Mouse (Mus musculus): Measurements from ENCODE around the gene Gm43951. TPM values are rescaled to one million over a fixed set of nuclear protein-coding genes. Genes with fewer than 3 reads are reported as not detected.

Gm43951 gene
- polyA plus RNA-seq, 1 experiment from 2014 or later = 0.83 TPM

Other genes with a start within 250 kb of the Gm43951 start
- gene Aipl1, start 169.3 kb downstream of the Gm43951 start, polyA plus RNA-seq (2016; fragmentation: Nextera tagmentation; extraction: Ambion mirVana) = 0.33 and 0.39 TPM in 2 replicates
- gene Pimreg, start 164.8 kb downstream of the Gm43951 start, polyA plus RNA-seq (2016; fragmentation: Nextera tagmentation; extraction: Ambion mirVana) = 192 and 213 TPM in 2 replicates
- 0.03 and 0.04 TPM in 2 replicates for gene Pitpnm3, start 71.1 kb downstream of the Gm43951 start, polyA plus RNA-seq (2016; fragmentation: Nextera tagmentation; extraction: Ambion mirVana)
- 11.7 and 13.2 TPM in 2 replicates for gene 4933427D14Rik, start 619 bp upstream of the Gm43951 start, polyA plus RNA-seq (2016; fragmentation: Nextera tagmentation; extraction: Ambion mirVana)
- 190 and 199 TPM in 2 replicates for gene Txndc17, start 707 bp upstream of the Gm43951 start, polyA plus RNA-seq (2016; fragmentation: Nextera tagmentation; extraction: Ambion mirVana)
- 44.7 and 47.4 TPM in 2 replicates for gene Med31, start 8.8 kb upstream of the Gm43951 start, polyA plus RNA-seq (2016; fragmentation: Nextera tagmentation; extraction: Ambion mirVana)
- 0.10 and 0.20 TPM in 2 replicates for gene Slc13a5, start 60.4 kb upstream of the Gm43951 start, polyA plus RNA-seq (2016; fragmentation: Nextera tagmentation; extraction: Ambion mirVana)
- 2.5 and 4.1 TPM in 2 replicates for gene Xaf1, start 94.8 kb upstream of the Gm43951 start, polyA plus RNA-seq (2016; fragmentation: Nextera tagmentation; extraction: Ambion mirVana)
- not detected in 2 replicates for gene Fbxo39, start 107.6 kb upstream of the Gm43951 start, polyA plus RNA-seq (2016; fragmentation: Nextera tagmentation; extraction: Ambion mirVana)
- 5.0 and 5.4 TPM in 2 replicates for gene Tekt1, start 155.6 kb upstream of the Gm43951 start, polyA plus RNA-seq (2016; fragmentation: Nextera tagmentation; extraction: Ambion mirVana)
- gene Smtnl2, start 204.9 kb upstream of the Gm43951 start, polyA plus RNA-seq (2016; fragmentation: Nextera tagmentation; extraction: Ambion mirVana) = 11.7 and 14.2 TPM in 2 replicates
- gene Ggt6, start 228.7 kb upstream of the Gm43951 start, polyA plus RNA-seq (2016; fragmentation: Nextera tagmentation; extraction: Ambion mirVana) = 0.08 TPM in 1 of 2 replicates, not detected in the other
- 234 and 274 TPM in 2 replicates for gene Mybbp1a, start 234.5 kb upstream of the Gm43951 start, polyA plus RNA-seq (2016; fragmentation: Nextera tagmentation; extraction: Ambion mirVana)

Data from limb, embryonic 10.5 days (tissue).